Mouse (Mus musculus): ENCODE data around the gene 9630041A04Rik. TPM values are rescaled to one million over a fixed set of nuclear protein-coding genes. Genes with fewer than 3 reads are reported as not detected.

9630041A04Rik gene
- polyA plus RNA-seq, 1 experiment from 2014 or later, result not detected

DNA sequence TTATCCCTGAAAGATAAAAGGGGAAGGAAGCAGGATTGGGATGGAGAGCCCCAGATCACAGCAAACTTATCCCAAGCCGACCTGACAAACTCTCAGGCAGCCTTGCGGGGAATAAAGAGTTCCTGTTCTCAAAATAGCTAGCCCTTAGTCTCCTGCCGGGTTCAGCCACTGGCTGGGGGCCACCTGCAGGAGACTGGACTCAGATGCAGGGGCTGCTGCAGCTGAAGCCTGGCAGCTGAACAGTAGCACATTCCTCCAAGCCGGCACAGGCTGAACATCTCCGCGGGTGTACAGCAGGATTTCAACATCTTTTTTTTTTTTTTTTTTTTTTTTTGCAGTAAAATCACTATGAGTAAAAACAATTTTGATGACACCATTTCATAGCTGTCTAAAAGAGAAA lies 110.2 kb downstream of the 9630041A04Rik start:
- H3K4me2 ChIP-seq (ENCODE audit: low read depth), result no peak overlapping the region
- no peaks in the 10 kb centered on the region for H3K27me3 ChIP-seq (ENCODE audit: control insufficient read depth, insufficient read depth, low read length)
- no peaks in the 10 kb centered on the region for H3K4me1 ChIP-seq (ENCODE audit: control insufficient read depth, insufficient read depth, low read length)
- ATAC-seq (ENCODE audit: insufficient read depth, low FRiP score, low TSS enrichment), result no peak
- H3K9ac ChIP-seq (ENCODE audit: low read length), result no peak overlapping the region
- H3K36me3 ChIP-seq (ENCODE audit: control insufficient read depth, insufficient read depth, low read length), result no peaks in the 10 kb centered on the region
- WGBS, result 32% methylated on average over 6 of the region's 6 CpGs
- H3K4me3 ChIP-seq (ENCODE audit: low read depth, low read length), result no peak overlapping the region
- peak; percentile 36 for DNase-seq (ENCODE audit: low spot score)
- no peaks in the 10 kb centered on the region for H3K9me3 ChIP-seq (ENCODE audit: control insufficient read depth, low read length)
- no peak overlapping the region for H3K27ac ChIP-seq (ENCODE audit: low read depth, low read length)

DNA sequence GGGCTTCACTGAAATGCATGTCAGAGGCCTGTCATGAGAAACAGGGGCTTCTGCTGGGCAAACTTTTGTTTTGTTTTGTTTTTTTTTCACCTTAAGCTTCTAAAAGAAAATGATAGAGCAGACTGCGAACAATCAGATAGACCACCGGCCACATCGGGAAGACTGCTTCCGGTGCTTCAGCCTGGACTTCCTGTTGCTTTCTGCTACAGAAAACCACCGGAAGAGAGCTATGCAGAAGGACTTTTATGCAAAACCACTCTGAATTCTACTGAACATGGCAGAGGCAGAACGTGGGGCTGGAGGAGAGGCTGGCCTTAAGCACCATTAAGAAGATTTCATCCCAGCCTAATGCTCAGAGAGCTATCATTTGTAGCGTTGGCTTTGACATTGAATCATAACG lies 110.7 kb downstream of the 9630041A04Rik start:
- Histone ChIP-seq H3K9ac (ENCODE audit: low read length) (no peak overlapping the region), H3K4me1 (ENCODE audit: control insufficient read depth, insufficient read depth, low read length) (no peaks in the 10 kb centered on the region), H3K4me3 (ENCODE audit: low read depth, low read length) (no peak overlapping the region), H3K27me3 (ENCODE audit: control insufficient read depth, insufficient read depth, low read length) (no peaks in the 10 kb centered on the region), H3K36me3 (ENCODE audit: control insufficient read depth, insufficient read depth, low read length) (no peaks in the 10 kb centered on the region), H3K4me2 (ENCODE audit: low read depth) (no peak overlapping the region), H3K9me3 (ENCODE audit: control insufficient read depth, low read length) (no peaks in the 10 kb centered on the region), H3K27ac (ENCODE audit: low read depth, low read length) (no peak overlapping the region)
- DNase-seq (ENCODE audit: low spot score) (no peak), ATAC-seq (ENCODE audit: insufficient read depth, low FRiP score, low TSS enrichment) (no peak)
- WGBS, result 81% methylated on average over 8 of the region's 8 CpGs

DNA sequence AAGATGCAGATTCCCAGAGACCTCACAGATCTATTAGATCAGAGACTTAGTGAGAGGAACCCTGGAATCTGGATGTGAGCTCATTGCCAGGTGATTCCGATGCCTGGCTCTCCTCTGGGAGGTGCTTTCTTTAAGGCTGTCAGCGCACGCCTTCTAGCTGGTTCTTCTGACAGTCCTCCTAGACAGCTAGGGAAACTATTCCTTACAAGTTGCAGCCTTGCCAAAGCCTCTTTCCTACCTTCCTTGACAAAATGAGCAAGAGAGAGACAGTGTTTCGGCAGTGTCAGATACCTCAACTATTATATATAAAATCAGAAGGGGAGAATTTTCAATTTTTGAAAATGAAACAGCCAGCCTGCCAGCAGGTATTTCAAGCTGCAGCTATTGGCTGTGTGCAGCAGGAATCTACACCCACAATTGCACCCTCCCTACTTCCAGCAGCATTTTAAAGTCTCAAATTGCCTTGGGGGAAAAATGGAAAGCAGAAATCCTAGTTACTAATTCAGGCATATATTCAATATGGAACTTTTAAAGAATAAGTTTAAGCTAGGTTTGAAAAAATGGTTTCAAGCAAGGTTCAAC lies 115.3 kb downstream of the 9630041A04Rik start:
- Histone ChIP-seq H3K36me3 (ENCODE audit: control insufficient read depth, insufficient read depth, low read length) (no peaks in the 10 kb centered on the region), H3K9ac (ENCODE audit: low read length) (no peak overlapping the region), H3K27me3 (ENCODE audit: control insufficient read depth, insufficient read depth, low read length) (no peaks in the 10 kb centered on the region), H3K4me1 (ENCODE audit: control insufficient read depth, insufficient read depth, low read length) (no peaks in the 10 kb centered on the region), H3K9me3 (ENCODE audit: control insufficient read depth, low read length) (no peaks in the 10 kb centered on the region), H3K4me3 (ENCODE audit: low read depth, low read length) (no peak overlapping the region), H3K27ac (ENCODE audit: low read depth, low read length) (no peak overlapping the region), H3K4me2 (ENCODE audit: low read depth) (no peak overlapping the region)
- DNase-seq (ENCODE audit: low spot score) (no peak), ATAC-seq (ENCODE audit: insufficient read depth, low FRiP score, low TSS enrichment) (no peak)
- 92% methylated on average over 4 of the region's 4 CpGs for WGBS

DNA sequence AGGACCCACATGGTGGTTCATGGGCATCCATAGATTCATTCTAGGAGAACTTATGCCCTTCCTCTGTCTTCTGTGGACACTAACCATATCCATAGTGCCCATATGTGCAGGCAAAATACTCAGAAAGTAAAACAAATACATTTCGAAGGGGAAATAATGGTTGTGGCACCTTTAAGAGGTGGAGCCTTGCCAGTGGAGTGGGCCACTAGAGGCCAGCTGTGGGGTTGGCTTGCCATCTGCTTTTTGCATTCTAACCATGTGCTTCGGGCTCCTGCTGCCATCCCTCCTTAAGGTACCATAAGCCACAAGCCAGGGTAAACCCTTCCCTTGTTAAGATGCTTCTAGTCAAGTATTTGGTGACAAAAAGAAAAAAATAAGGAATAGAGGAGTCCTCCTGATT lies 119.5 kb downstream of the 9630041A04Rik start:
- WGBS, result 64% methylated on average over 2 of the region's 2 CpGs
- H3K4me2 ChIP-seq (ENCODE audit: low read depth), result no peak overlapping the region
- ATAC-seq (ENCODE audit: insufficient read depth, low FRiP score, low TSS enrichment), result no peak

GRCm38 (mm10) chr9:101982378-101982777 lies 120.7 kb downstream of the 9630041A04Rik start:
- WGBS, result 64% methylated on average over 7 of the region's 7 CpGs
- H3K27me3 ChIP-seq (ENCODE audit: control insufficient read depth, insufficient read depth, low read length), result no peaks in the 10 kb centered on the region

More for the DNA sequence above, 119.5 kb downstream of the 9630041A04Rik start:
- Histone ChIP-seq H3K4me1 (ENCODE audit: control insufficient read depth, insufficient read depth, low read length) (no peaks in the 10 kb centered on the region), H3K4me3 (ENCODE audit: low read depth, low read length) (no peak overlapping the region), H3K36me3 (ENCODE audit: control insufficient read depth, insufficient read depth, low read length) (no peaks in the 10 kb centered on the region), H3K27ac (ENCODE audit: low read depth, low read length) (no peak overlapping the region), H3K9ac (ENCODE audit: low read length) (no peak overlapping the region), H3K9me3 (ENCODE audit: control insufficient read depth, low read length) (no peaks in the 10 kb centered on the region), H3K27me3 (ENCODE audit: control insufficient read depth, insufficient read depth, low read length) (no peaks in the 10 kb centered on the region)
- DNase-seq (ENCODE audit: low spot score), result no peak

DNA sequence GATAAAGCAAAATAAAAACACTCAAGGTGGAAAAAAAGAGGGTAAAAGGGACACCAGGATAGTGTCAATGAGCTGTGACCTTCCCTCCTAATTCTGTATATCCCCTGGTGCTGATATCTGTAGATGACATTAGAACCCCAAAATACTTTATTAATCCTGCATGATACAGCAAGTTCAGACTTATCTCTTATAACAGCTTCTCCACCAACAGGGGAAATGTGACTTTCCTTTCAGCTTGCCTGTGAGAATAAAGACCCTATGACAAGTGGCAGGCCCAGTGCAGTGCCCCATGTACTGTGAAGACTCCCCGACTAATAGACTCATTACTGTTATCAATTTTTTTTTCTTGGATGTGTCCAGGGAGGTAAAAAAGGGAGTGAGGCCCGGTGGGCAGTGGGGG lies 125.3 kb downstream of the 9630041A04Rik start:
- 77% methylated on average over 2 of the region's 2 CpGs for WGBS

More at GRCm38 (mm10) chr9:101982378-101982777, 120.7 kb downstream of the 9630041A04Rik start:
- Histone ChIP-seq H3K4me2 (ENCODE audit: low read depth) (no peak overlapping the region), H3K36me3 (ENCODE audit: control insufficient read depth, insufficient read depth, low read length) (no peaks in the 10 kb centered on the region), H3K9ac (ENCODE audit: low read length) (no peak overlapping the region), H3K9me3 (ENCODE audit: control insufficient read depth, low read length) (no peaks in the 10 kb centered on the region), H3K4me1 (ENCODE audit: control insufficient read depth, insufficient read depth, low read length) (no peaks in the 10 kb centered on the region), H3K4me3 (ENCODE audit: low read depth, low read length) (no peak overlapping the region), H3K27ac (ENCODE audit: low read depth, low read length) (no peak overlapping the region)
- no peak for ATAC-seq (ENCODE audit: insufficient read depth, low FRiP score, low TSS enrichment)
- no peak for DNase-seq (ENCODE audit: low spot score)

GRCm38 (mm10) chr9:101990032-101990431 lies 128.4 kb downstream of the 9630041A04Rik start:
- Histone ChIP-seq H3K4me2 (ENCODE audit: low read depth) (no peak overlapping the region), H3K4me1 (ENCODE audit: control insufficient read depth, insufficient read depth, low read length) (no peaks in the 10 kb centered on the region), H3K9me3 (ENCODE audit: control insufficient read depth, low read length) (no peaks in the 10 kb centered on the region), H3K9ac (ENCODE audit: low read length) (no peak overlapping the region), H3K4me3 (ENCODE audit: low read depth, low read length) (no peak overlapping the region), H3K27ac (ENCODE audit: low read depth, low read length) (no peak overlapping the region), H3K27me3 (ENCODE audit: control insufficient read depth, insufficient read depth, low read length) (no peaks in the 10 kb centered on the region), H3K36me3 (ENCODE audit: control insufficient read depth, insufficient read depth, low read length) (no peaks in the 10 kb centered on the region)
- 90% methylated on average over 6 of the region's 6 CpGs for WGBS
- DNase-seq (ENCODE audit: low spot score), result no peak
- ATAC-seq (ENCODE audit: insufficient read depth, low FRiP score, low TSS enrichment), result no peak

More for the DNA sequence above, 125.3 kb downstream of the 9630041A04Rik start:
- no peak overlapping the region for H3K9ac ChIP-seq (ENCODE audit: low read length)
- no peaks in the 10 kb centered on the region for H3K4me1 ChIP-seq (ENCODE audit: control insufficient read depth, insufficient read depth, low read length)
- no peak overlapping the region for H3K4me3 ChIP-seq (ENCODE audit: low read depth, low read length)
- ATAC-seq (ENCODE audit: insufficient read depth, low FRiP score, low TSS enrichment) (no peak), DNase-seq (ENCODE audit: low spot score) (no peak)
- no peak overlapping the region for H3K4me2 ChIP-seq (ENCODE audit: low read depth)
- no peaks in the 10 kb centered on the region for H3K9me3 ChIP-seq (ENCODE audit: control insufficient read depth, low read length)
- H3K27me3 ChIP-seq (ENCODE audit: control insufficient read depth, insufficient read depth, low read length), result no peaks in the 10 kb centered on the region
- H3K36me3 ChIP-seq (ENCODE audit: control insufficient read depth, insufficient read depth, low read length), result no peaks in the 10 kb centered on the region
- no peak overlapping the region for H3K27ac ChIP-seq (ENCODE audit: low read depth, low read length)

DNA sequence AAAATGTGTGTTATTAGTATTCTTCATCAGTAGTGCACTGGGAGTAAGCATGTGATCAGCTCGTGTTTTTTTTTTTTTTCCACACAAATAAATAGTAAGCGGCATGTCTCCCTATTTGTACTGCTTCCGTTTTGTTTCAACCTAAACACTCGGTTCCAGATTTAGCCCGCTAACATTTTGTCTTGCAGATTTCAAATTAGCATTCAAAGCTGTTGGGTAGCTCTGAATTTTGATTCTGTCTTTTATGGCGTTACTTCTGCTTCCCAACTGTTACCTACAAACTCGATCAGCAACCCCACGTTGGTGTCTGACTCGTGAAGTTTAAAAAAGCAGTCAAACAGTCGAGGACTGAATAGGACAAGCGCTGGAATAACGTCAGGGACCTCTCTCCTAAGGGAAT lies 129.2 kb downstream of the 9630041A04Rik start:
- Histone ChIP-seq H3K9me3 (ENCODE audit: control insufficient read depth, low read length) (no peaks in the 10 kb centered on the region), H3K4me2 (ENCODE audit: low read depth) (no peak overlapping the region), H3K9ac (ENCODE audit: low read length) (no peak overlapping the region), H3K4me1 (ENCODE audit: control insufficient read depth, insufficient read depth, low read length) (no peaks in the 10 kb centered on the region), H3K27me3 (ENCODE audit: control insufficient read depth, insufficient read depth, low read length) (no peaks in the 10 kb centered on the region), H3K36me3 (ENCODE audit: control insufficient read depth, insufficient read depth, low read length) (no peaks in the 10 kb centered on the region), H3K27ac (ENCODE audit: low read depth, low read length) (no peak overlapping the region), H3K4me3 (ENCODE audit: low read depth, low read length) (no peak overlapping the region)
- WGBS, result 86% methylated on average over 12 of the region's 12 CpGs
- DNase-seq (ENCODE audit: low spot score), result no peak
- ATAC-seq (ENCODE audit: insufficient read depth, low FRiP score, low TSS enrichment), result no peak

Data from neural tube, embryonic 11.5 days (tissue).